Mouse (Mus musculus) midbrain, embryonic 16.5 days (tissue): ENCODE measurements at regions not wholly inside any gene's neighbourhood (a gene's known extent, or its start where the extent isn't known, plus 50 kb on each side); places are given as distances from the start of the nearest gene placed in this dataset.
A peak's percentile ranks its signal among the peaks of the same experiment; 100 is the strongest.

Experiments used
- ATAC-seq: fragments of 200-750 bp; cut with Nextera tagmentation; 2 replicates; pipeline ENCODE4 v1.8.0; 2017; ENCODE audit warnings: moderate TSS enrichment
- H3K27ac ChIP-seq: fragments of 300-500 bp; sonication (generic); 2 replicates; pipeline ENCODE4 v1.5.1; 2014; ENCODE audit warnings: mild to moderate bottlenecking, low read length, mixed read lengths
- H3K27me3 ChIP-seq: fragments of 300-500 bp; sonication (generic); 2 replicates; pipeline ENCODE4 v1.6.1; 2014; ENCODE audit warnings: low read depth, low read length, mixed read lengths; ENCODE audit not compliant: control insufficient read depth, insufficient read depth
- H3K36me3 ChIP-seq: fragments of 300-500 bp; sonication (generic); 2 replicates; pipeline ENCODE4 v1.6.1; 2014; ENCODE audit warnings: mild to moderate bottlenecking, low read length, moderate library complexity, mixed read lengths; ENCODE audit not compliant: control insufficient read depth, insufficient read depth
- H3K4me1 ChIP-seq: fragments of 300-500 bp; sonication (generic); 2 replicates; pipeline ENCODE4 v1.6.1; 2014; ENCODE audit warnings: mild to moderate bottlenecking, low read length, mixed read lengths; ENCODE audit not compliant: control insufficient read depth, insufficient read depth
- H3K4me2 ChIP-seq: fragments of 300-500 bp; sonication (generic); 2 replicates; pipeline ENCODE4 v1.6.1; 2014; ENCODE audit warnings: mild to moderate bottlenecking, low read length, mixed read lengths
- H3K4me3 ChIP-seq: fragments of 300-500 bp; sonication (generic); 2 replicates; pipeline ENCODE4 v1.5.1; 2014; ENCODE audit warnings: low read depth, mild to moderate bottlenecking, low read length, moderate library complexity, mixed read lengths
- H3K9ac ChIP-seq: fragments of 300-500 bp; sonication (generic); 2 replicates; pipeline ENCODE4 v1.6.1; 2014; ENCODE audit warnings: low read depth, low read length, mixed read lengths
- H3K9me3 ChIP-seq: fragments of 300-500 bp; sonication (generic); replicated peaks from 2 replicates; pipeline ENCODE4 v1.6.1; 2014; ENCODE audit warnings: mild to moderate bottlenecking, low read length, mixed read lengths; ENCODE audit not compliant: control insufficient read depth, poor library complexity, severe bottlenecking
- WGBS: fragments of 180-500 bp; shearing (Covaris S2); extraction: QIAGEN DNeasy Blood & Tissue Kit; methylation state at CpG from one replicate; pipeline ENCODE4 v1.1.7; 2014; 5-methylcytosine and 5-hydroxymethylcytosine counted together

DNA sequence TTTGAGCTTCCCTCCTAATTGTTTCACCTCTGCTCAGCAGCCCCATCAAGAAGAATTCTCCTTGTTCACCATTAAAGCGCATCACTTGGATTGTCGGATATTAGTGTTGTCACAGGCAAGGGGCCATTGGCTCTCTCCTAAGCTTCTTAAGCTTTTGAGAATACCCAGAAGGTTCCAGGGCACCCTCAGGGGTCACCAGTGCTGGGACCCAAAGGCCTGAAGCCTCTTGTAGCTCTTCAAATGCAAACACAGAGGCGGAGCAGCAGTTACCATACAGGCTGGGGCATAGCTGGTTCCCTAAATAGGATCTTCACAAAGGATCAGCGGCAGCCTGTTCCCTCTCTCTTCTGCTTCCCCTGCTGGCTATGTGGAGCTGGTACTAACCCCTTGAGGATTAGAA lies 175.3 kb upstream of the A230072I06Rik start:
- ATAC-seq: no peak
- no peak overlapping the region for H3K27ac ChIP-seq
- H3K36me3 ChIP-seq: no peaks in the 10 kb centered on the region
- WGBS: 32% methylated on average over 4 of the region's 4 CpGs
- H3K27me3 ChIP-seq: peaks cover 15% of the 10 kb centered on the region
- no peak overlapping the region for H3K4me2 ChIP-seq
- no peaks in the 10 kb centered on the region for H3K9me3 ChIP-seq
- H3K9ac ChIP-seq: no peak overlapping the region
- H3K4me1 ChIP-seq: peaks cover 10% of the 10 kb centered on the region
- H3K4me3 ChIP-seq: no peak overlapping the region

DNA sequence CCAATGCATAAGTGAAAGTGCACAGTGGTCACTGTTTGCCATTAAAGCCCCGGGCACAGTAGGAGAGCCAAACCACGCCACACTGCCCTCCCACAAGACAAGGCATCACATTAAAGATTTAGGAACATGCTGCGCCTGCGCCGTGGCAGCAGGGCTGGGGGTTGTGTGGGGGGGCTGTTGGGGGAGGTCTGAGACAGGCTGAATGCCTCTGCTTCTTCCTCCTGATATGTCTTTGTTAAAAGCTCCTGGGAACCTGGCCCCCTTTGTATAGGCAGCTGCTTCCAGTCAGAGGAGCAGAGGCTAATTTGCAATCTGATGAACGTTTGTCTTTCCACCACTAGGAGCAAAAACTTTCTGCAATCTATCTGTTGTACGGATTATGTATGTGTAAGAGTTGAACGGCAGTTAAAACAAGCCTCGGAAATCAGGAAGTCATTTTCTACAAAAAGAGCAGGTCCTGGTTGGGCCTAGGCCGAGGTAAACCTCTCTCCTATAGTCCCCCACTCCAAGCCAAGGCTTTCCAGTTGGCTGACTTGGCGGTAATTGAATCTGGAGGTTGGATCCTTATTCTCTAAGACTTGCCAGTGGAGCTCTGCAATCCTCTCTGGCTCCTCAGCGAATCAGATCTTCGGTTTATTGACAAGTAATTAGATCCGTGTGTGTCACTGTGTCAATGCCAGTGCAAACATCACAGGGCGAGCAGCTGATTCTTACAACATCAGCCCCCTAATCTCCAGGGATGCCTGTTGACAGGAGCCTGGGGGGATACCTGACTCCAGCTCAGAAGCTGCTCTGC lies 173.3 kb upstream of the A230072I06Rik start:
- H3K9me3 ChIP-seq: no peaks in the 10 kb centered on the region
- no peaks in the 10 kb centered on the region for H3K36me3 ChIP-seq
- 7% methylated on average over 15 of the region's 15 CpGs for WGBS
- no peak overlapping the region for H3K4me2 ChIP-seq
- peaks cover 18% of the 10 kb centered on the region for H3K27me3 ChIP-seq
- H3K9ac ChIP-seq: no peak overlapping the region
- no peak overlapping the region for H3K4me3 ChIP-seq
- H3K4me1 ChIP-seq: peaks cover 15% of the 10 kb centered on the region
- 0 out of 2 replicates have a peak, but pooled peaks have one; percentile 56 for ATAC-seq
- no peak overlapping the region for H3K27ac ChIP-seq

DNA sequence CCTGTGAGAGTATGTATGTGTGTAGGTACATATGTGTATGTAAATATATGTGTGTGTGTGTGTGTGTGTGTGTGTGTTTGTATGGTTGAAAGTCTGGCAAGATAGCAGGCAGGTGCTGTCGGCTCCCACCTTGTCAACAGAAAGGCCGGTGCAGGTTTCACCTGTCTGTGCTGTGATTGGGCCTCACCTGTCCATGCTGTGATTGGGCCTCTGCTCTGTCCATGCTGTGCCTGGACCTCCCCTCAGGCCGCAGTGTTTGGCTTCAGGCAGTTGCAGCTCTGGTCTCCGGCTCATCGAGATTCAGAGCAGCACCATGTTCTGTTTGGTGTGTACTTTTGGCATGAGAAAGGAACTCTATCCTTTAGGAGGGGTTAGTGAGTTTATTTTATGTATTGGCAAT lies 170.0 kb upstream of the A230072I06Rik start:
- ATAC-seq: no peak
- peaks cover 7% of the 10 kb centered on the region for H3K27me3 ChIP-seq
- H3K36me3 ChIP-seq: no peaks in the 10 kb centered on the region
- no peak overlapping the region for H3K4me2 ChIP-seq
- H3K9ac ChIP-seq: no peak overlapping the region
- H3K4me1 ChIP-seq: peaks cover 16% of the 10 kb centered on the region
- no peak overlapping the region for H3K4me3 ChIP-seq
- WGBS: 75% methylated on average over 5 of the region's 5 CpGs
- no peaks in the 10 kb centered on the region for H3K9me3 ChIP-seq
- no peak overlapping the region for H3K27ac ChIP-seq

DNA sequence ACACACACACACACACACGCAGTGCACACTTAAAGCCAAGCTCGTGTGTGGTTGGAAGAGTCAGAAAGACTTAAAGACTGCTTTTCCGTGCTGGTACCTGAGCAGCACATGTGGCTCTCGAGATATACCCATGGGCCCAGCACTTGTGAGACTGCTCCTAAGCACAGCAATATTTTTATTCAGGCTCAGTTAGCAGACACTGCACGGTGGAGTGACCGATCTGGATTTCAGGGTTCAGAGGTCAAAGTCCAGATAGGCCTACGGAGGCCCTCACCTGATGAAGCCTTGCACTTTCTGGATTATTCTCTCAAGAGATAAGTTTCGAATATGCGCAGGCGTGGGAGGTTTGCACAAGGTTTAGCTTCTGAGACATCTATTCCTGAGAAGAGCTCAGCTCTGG lies 167.0 kb upstream of the A230072I06Rik start:
- no peak overlapping the region for H3K9ac ChIP-seq
- no peak overlapping the region for H3K4me3 ChIP-seq
- WGBS: 81% methylated on average over 10 of the region's 10 CpGs
- ATAC-seq: no peak
- H3K4me2 ChIP-seq: no peak overlapping the region
- H3K27me3 ChIP-seq: peaks cover 7% of the 10 kb centered on the region
- no peaks in the 10 kb centered on the region for H3K36me3 ChIP-seq
- H3K9me3 ChIP-seq: no peaks in the 10 kb centered on the region
- peaks cover 7% of the 10 kb centered on the region for H3K4me1 ChIP-seq
- H3K27ac ChIP-seq: no peak overlapping the region

DNA sequence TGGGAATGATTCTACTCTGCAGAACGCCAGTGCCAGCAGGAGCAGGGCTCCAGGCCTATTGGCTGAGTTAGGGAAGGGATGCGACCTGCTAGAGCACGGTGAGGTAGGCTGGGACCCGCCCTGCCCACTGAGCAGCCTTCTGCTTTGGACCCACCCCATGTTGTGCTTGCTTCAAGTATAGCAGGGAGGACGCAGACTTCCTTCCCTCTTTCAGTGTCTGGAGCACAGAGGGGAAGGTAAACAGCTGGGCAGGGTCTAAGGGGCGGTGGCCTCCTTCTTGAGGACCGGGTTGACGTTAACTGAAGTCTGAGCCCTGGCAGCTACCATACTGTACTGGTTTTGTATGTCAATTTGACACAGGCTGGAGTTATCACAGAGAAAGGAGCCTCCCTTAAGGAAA lies 165.6 kb upstream of the A230072I06Rik start:
- Histone ChIP-seq H3K4me1 (peaks cover 7% of the 10 kb centered on the region), H3K27ac (no peak overlapping the region), H3K27me3 (peaks cover 6% of the 10 kb centered on the region; the same call in 1 of the 2 replicates), H3K9ac (no peak overlapping the region), H3K4me2 (no peak overlapping the region), H3K9me3 (no peaks in the 10 kb centered on the region), H3K4me3 (no peak overlapping the region), H3K36me3 (no peaks in the 10 kb centered on the region)
- WGBS: 28% methylated on average over 8 of the region's 8 CpGs
- no peak for ATAC-seq

DNA sequence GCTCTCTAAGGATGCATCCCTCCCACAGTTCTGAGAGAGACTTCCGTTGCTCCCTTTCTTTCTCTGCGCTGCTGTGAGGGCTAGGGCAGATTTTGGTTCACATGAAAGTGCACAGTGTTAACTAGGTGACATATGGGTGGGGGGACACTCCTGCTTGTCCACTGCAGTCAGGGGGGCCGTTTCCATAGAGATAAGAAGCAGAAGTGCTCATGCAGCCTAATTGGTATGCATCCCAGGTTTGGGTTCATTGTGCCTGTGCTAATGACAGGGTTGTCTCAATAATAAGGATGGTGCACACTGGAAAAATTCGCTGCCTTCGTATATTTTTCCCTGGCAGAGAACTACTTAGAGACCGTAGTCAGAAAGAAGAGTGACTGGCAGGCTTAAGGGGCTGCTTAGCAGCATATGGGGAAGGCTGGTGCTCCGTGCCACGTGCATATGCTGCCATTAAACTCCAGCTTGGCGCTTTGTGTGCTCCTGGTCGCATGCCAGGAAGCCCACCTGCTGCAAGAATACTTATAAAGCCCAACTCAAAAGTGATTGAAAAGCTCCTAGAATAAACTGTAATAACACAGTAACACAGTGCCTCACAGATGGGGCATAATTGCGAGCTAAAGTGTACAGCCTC lies 152.1 kb upstream of the A230072I06Rik start:
- Histone ChIP-seq H3K4me1 (peaks cover 26% of the 10 kb centered on the region), H3K27me3 (no peaks in the 10 kb centered on the region), H3K36me3 (no peaks in the 10 kb centered on the region), H3K9ac (no peak overlapping the region), H3K27ac (peak overlapping the region; percentile 78), H3K9me3 (no peaks in the 10 kb centered on the region), H3K4me2 (peak overlapping the region; percentile 17; the same call in 1 of the 2 replicates), H3K4me3 (no peak overlapping the region)
- peak; percentile 92 for ATAC-seq
- 7% methylated on average over 11 of the region's 11 CpGs for WGBS

DNA sequence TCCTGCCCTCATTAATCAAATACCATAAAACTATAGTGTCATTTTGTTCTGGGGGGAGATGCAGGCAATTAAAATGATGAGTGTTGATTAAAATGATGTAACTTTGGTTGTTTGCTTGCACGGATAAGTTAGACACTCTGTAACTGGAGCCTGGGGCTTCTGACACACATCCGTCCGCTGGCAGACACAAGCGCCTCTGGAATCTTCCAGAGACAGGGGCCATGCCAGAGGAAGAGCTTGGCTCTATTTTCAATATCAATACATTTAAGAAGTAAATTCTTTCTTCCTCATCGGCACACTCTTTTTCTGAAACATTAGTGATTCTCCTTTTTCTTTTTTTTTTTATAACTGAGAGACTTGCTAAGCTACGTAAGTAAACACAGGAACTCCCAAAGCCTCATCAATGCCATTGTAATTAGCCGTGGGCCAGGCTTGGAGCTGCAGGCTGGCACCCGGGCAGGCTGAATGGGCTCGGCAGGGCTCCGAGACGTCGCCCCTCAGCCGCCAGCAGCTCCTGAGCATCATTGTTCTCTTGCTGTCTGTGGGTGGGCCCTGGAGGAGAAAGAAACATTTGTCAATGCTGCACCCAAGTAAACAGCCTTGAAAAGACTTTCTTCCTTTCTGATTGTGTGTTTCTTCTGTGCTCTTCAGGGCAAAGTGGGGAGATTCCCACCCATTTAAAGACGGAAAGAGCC lies 151.4 kb upstream of the A230072I06Rik start:
- H3K4me3 ChIP-seq: no peak overlapping the region
- H3K36me3 ChIP-seq: no peaks in the 10 kb centered on the region
- ATAC-seq: peak; percentile 46; the same call in 1 of the 2 replicates
- no peaks in the 10 kb centered on the region for H3K9me3 ChIP-seq
- H3K27me3 ChIP-seq: no peaks in the 10 kb centered on the region
- H3K9ac ChIP-seq: no peak overlapping the region
- H3K27ac ChIP-seq: peak overlapping the region; percentile 78
- H3K4me2 ChIP-seq: no peak overlapping the region; the same call in 1 of the 2 replicates
- H3K4me1 ChIP-seq: peaks cover 26% of the 10 kb centered on the region
- 12% methylated on average over 14 of the region's 14 CpGs for WGBS

DNA sequence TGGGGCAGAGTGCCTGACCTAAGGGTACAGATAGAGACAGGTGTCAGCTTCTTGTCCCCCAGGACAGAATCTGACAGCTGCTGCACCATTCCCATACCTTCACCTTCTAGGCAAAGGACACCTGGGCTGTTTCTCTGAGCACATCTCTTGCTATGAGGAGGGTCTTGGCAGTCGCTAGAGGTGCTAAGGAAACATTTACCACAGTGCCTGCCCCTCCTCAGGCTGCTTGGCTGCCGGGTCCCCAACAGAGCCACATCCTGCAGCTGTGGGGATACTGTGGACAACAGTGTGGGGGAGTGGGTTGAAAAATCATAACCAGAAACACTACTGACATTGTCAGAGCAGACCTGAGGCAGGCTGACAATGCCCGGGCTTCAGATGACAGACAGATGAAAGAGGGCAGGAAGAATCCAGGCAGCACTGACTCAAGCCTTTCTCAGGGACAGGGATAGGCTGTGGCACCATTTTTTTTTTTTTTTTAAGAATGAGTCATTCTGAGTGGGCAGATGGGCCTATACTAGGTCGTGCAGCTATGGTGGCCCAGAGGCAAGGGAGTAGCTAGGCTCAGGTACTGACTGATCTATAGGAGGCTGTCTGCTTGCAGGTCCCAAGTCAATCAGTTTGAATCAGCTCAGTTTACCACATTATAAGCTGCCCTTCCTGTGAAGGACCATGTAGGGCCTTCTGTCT lies 150.7 kb upstream of the A230072I06Rik start:
- 19% methylated on average over 4 of the region's 4 CpGs for WGBS
- 0 out of 2 replicates have a peak overlapping the region, but pooled peaks have one; percentile 5 for H3K9ac ChIP-seq
- ATAC-seq: 0 out of 2 replicates have a peak, but pooled peaks have one; percentile 27

More for the DNA sequence above, 150.7 kb upstream of the A230072I06Rik start:
- Histone ChIP-seq H3K4me3 (no peak overlapping the region), H3K4me2 (no peak overlapping the region), H3K27ac (peak overlapping the region; percentile 66), H3K36me3 (no peaks in the 10 kb centered on the region), H3K9me3 (no peaks in the 10 kb centered on the region), H3K27me3 (no peaks in the 10 kb centered on the region), H3K4me1 (peaks cover 26% of the 10 kb centered on the region)
